Mouse (Mus musculus) lung, adult 2 months (tissue): Measurements from ENCODE around the gene Zc3h14.

Experiments
- CTCF ChIP-seq: fragments of 200-500 bp; IDR thresholded peaks from 2 replicates; pipeline ENCODE4 v1.5.1; 2011; ENCODE audit warnings: mild to moderate bottlenecking, low read length, control low read depth; ENCODE audit not compliant: insufficient read depth
- POLR2A ChIP-seq: fragments of 200-500 bp; IDR thresholded peaks from 2 replicates; pipeline ENCODE4 v1.6.1; 2011; ENCODE audit warnings: low read depth, mild to moderate bottlenecking, control low read depth, low read length, borderline replicate concordance; ENCODE audit errors: extremely low read depth

DNA sequence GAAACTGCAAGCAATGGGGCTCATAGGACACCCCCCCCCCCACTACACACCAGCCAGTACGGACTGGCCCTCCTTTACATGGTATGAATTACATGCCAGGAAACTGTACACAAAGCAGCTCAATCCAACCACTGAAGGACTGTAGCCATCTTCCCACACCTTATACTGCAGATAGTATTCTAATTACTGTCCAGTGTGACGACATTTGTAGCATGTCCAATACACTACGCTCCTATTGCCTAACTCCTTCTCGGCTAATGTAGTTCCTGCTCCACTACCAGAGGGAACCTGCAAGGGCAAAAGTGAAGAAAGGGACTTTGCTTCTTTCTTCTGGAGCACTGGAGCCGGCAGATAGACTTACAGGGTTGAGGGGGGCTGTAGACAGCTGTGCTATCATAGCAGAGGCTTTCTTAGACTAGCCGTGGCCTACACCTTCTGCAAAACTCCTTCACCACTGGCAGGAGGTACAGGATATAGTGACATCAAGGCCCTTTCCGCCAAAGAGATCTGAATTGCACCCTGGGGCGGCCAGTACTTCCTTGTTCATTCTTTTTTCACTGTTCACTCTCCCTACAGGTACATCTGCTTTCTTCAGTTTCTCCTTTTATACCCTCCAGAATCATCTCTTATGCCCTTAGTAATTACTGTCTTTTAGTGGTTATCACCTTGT, 86.3 kb downstream of the Zc3h14 start:
- TF ChIP-seq CTCF = no peak
- no peak for TF ChIP-seq POLR2A
